ENCODE assay signal across 41 mouse cellular contexts in genomic region chr11:82053849-82054248, GRCm38 (mm10). TPM values are rescaled to one million over a fixed set of nuclear protein-coding genes. Genes with fewer than 3 reads are reported as not detected.
"Had no signal": no experiment of that assay in that cellular context is flagged by ENCODE, and none has a peak within 500 bp of the region (broad histone marks: within the 10 kb centered on the region; RNA-seq: fewer than 3 reads in every experiment).

No protein-coding gene starts in this region.

- H3K4me1 ChIP-seq: heart, embryonic 13.5 days; heart, embryonic 15.5 days; hindbrain, embryonic 13.5 days; hindbrain, embryonic 15.5 days; limb, embryonic 13.5 days; limb, embryonic 15.5 days; liver, embryonic 12.5 days had no signal

- H3K9me3 ChIP-seq: heart, embryonic 13.5 days; heart, embryonic 15.5 days; hindbrain, embryonic 13.5 days; hindbrain, embryonic 15.5 days; limb, embryonic 13.5 days; limb, embryonic 15.5 days; liver, embryonic 12.5 days had no signal

- H3K27me3 ChIP-seq: heart, embryonic 15.5 days; hindbrain, embryonic 13.5 days; hindbrain, embryonic 15.5 days; limb, embryonic 13.5 days; limb, embryonic 15.5 days; liver, embryonic 12.5 days had no signal

- H3K4me2 ChIP-seq: heart, embryonic 11.5 days; heart, embryonic 13.5 days; heart, embryonic 15.5 days; hindbrain, embryonic 13.5 days; hindbrain, embryonic 15.5 days; limb, embryonic 13.5 days; limb, embryonic 15.5 days; liver, embryonic 12.5 days had no signal

- DNase-seq: forebrain, postnatal 0 days; gastrocnemius, postnatal 14 days; gastrocnemius, postnatal 36 days; heart, adult 2 months; heart, postnatal 14 days; heart, postnatal 36 days; kidney, adult 11 months; kidney, adult 2 months; kidney, postnatal 14 days; layer of hippocampus, adult 9-11 months; layer of hippocampus, postnatal 36 days; left cerebral cortex, postnatal 4 days had no signal

- ATAC-seq: forebrain, postnatal 0 days; hindbrain, postnatal 0 days; intestine, embryonic 16.5 days; liver, embryonic 12.5 days had no signal

- H3K9ac ChIP-seq: forebrain, postnatal 0 days; heart, embryonic 13.5 days; heart, embryonic 15.5 days; hindbrain, embryonic 13.5 days; hindbrain, embryonic 15.5 days; limb, embryonic 13.5 days; limb, embryonic 15.5 days; liver, embryonic 12.5 days; liver, embryonic 14.5 days had no signal

- H3K4me3 ChIP-seq: heart, adult 2 months; heart, embryonic 13.5 days; heart, embryonic 15.5 days; hindbrain, embryonic 13.5 days; hindbrain, embryonic 15.5 days; limb, embryonic 13.5 days; limb, embryonic 15.5 days; liver, embryonic 12.5 days had no signal

- H3K36me3 ChIP-seq: heart, embryonic 13.5 days; heart, embryonic 15.5 days; hindbrain, embryonic 13.5 days; hindbrain, embryonic 15.5 days; limb, embryonic 13.5 days; limb, embryonic 15.5 days; liver, embryonic 12.5 days had no signal

- H3K27ac ChIP-seq: heart, adult 2 months; heart, embryonic 13.5 days; heart, embryonic 15.5 days; hindbrain, embryonic 13.5 days; hindbrain, embryonic 15.5 days; hindbrain, postnatal 0 days; limb, embryonic 13.5 days; limb, embryonic 15.5 days; liver, embryonic 12.5 days; liver, embryonic 14.5 days had no signal

RNA-seq across cellular contexts. Expression of gene Ccl11, which starts 3.8 kb away (rescaled TPM):
- total RNA-seq: forebrain, postnatal 0 days; hematopoietic stem cell, adult 5-6 weeks; layer of hippocampus, adult 8-10 months; layer of hippocampus, postnatal 36 days; left cerebral cortex, adult 18-20 months; left cerebral cortex, postnatal 4 days had no signal
- polyA plus RNA-seq: heart, embryonic 11.5 days; hindbrain, embryonic 11.5 days; limb, embryonic 11.5 days had no signal

RNA-seq across cellular contexts. Expression of gene Ccl7, which starts 8.3 kb away (rescaled TPM):
- total RNA-seq: forebrain, postnatal 0 days; gastrocnemius, postnatal 36 days; hematopoietic stem cell, adult 5-6 weeks; layer of hippocampus, adult 18-20 months; layer of hippocampus, adult 8-10 months; layer of hippocampus, postnatal 14 days; layer of hippocampus, postnatal 36 days; left cerebral cortex, adult 18-20 months; left cerebral cortex, adult 8-10 months; left cerebral cortex, postnatal 10 days; left cerebral cortex, postnatal 25 days; left cerebral cortex, postnatal 4 days had no signal
- polyA plus RNA-seq: hindbrain, embryonic 11.5 days; limb, embryonic 11.5 days; liver, adult 2 months had no signal

RNA-seq across cellular contexts. Expression of gene Gm17268, which starts 15.5 kb away (rescaled TPM):
- total RNA-seq: forebrain, postnatal 0 days; gastrocnemius, adult 18-20 months; gastrocnemius, adult 8-10 months; gastrocnemius, postnatal 14 days; gastrocnemius, postnatal 36 days; heart, adult 2 months; heart, postnatal 14 days; heart, postnatal 36 days; hematopoietic stem cell, adult 5-6 weeks; hindbrain, postnatal 0 days; layer of hippocampus, adult 18-20 months; layer of hippocampus, adult 8-10 months; layer of hippocampus, postnatal 14 days; layer of hippocampus, postnatal 36 days; left cerebral cortex, adult 18-20 months; left cerebral cortex, adult 8-10 months; left cerebral cortex, postnatal 10 days; left cerebral cortex, postnatal 25 days; left cerebral cortex, postnatal 4 days; liver, adult 2 months had no signal
- polyA plus RNA-seq: forebrain, postnatal 0 days; gonadal fat pad, adult 2 months; heart, adult 2 months; heart, embryonic 11.5 days; heart, embryonic 13.5 days; heart, embryonic 15.5 days; heart, postnatal 0 days; hindbrain, embryonic 11.5 days; hindbrain, embryonic 13.5 days; hindbrain, embryonic 15.5 days; hindbrain, postnatal 0 days; intestine, embryonic 14.5 days; intestine, embryonic 16.5 days; kidney, adult 2 months; kidney, embryonic 14.5 days; large intestine, adult 2 months; limb, embryonic 11.5 days; limb, embryonic 13.5 days; limb, embryonic 15.5 days; liver, adult 2 months; liver, embryonic 12.5 days; liver, embryonic 14.5 days had no signal

RNA-seq across cellular contexts. Expression of gene Ccl2, which starts 18.5 kb away (rescaled TPM):
- total RNA-seq: gastrocnemius, postnatal 36 days; hindbrain, postnatal 0 days; layer of hippocampus, adult 18-20 months; layer of hippocampus, postnatal 14 days; left cerebral cortex, adult 8-10 months; left cerebral cortex, postnatal 10 days; left cerebral cortex, postnatal 25 days had no signal
- polyA plus RNA-seq: limb, embryonic 11.5 days had no signal

RNA-seq across cellular contexts. Expression of gene Ccl12, which starts 47.8 kb away (rescaled TPM):
- total RNA-seq: gastrocnemius, adult 18-20 months; gastrocnemius, adult 8-10 months; gastrocnemius, postnatal 36 days; hematopoietic stem cell, adult 5-6 weeks; layer of hippocampus, postnatal 14 days; left cerebral cortex, postnatal 10 days; left cerebral cortex, postnatal 25 days; liver, adult 2 months had no signal
